8 mouse cellular contexts compared by ENCODE assay signal in the genomic region with DNA sequence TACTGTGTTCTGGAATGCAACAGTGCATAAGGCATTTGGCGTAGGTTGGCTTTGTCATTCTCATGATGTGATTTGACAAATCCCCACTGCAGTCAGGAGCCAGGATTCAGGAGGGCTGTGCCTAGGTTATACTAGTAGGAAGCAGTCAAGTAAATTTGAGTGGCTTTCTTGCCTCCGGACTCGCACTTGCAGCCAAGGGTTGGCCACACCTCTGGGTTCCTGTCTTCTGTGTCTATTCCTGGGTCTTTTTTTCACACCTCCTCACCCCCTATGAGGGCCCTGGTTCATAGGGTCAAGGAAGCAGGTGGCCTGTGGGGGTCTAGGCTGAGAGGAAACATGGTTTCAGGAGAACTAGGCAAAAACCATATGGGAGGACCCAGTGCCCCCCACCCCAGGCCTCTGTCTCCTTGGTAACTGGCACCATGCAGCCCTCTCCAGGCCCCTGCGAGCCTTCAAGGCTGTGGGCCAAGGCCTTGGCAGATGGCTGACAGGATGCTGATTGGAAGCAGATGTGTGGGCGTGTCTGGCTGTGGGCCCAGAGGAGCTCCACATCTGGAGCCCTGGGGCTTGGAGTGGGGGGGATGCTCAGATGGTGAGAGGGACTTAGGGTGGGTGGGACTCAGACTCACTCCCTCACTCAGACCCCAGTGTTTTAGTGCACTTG.
A peak's percentile ranks its signal among the peaks of the same experiment; 100 is the strongest.
DNase-seq lines count a peak whose midpoint lies in the region; ATAC-seq and TF ChIP-seq lines count a peak whose summit lies in the region.

No protein-coding gene starts in this region.

- no peak overlapping the region for H3K4me3 ChIP-seq in lung, embryonic 14.5 days (ENCODE audit: low read depth, low read length)
- H3K4me3 ChIP-seq in forebrain, embryonic 15.5 days, result no peak overlapping the region
- no peak overlapping the region for H3K4me3 ChIP-seq in midbrain, embryonic 16.5 days (ENCODE audit: low read depth, low read length)

- peak; percentile 91 for ATAC-seq in lung, embryonic 14.5 days (ENCODE audit: insufficient read depth)
- ATAC-seq in forebrain, embryonic 15.5 days (replicated peaks), result peak; percentile 85
- ATAC-seq in midbrain, embryonic 16.5 days, result peak; percentile 54; the same call in 1 of the 2 replicates
- ATAC-seq in erythroid progenitor cell, adult 5-6 weeks (replicated peaks; ENCODE audit: low FRiP score, poor library complexity, severe bottlenecking), result no peak

- H3K27me3 ChIP-seq in lung, embryonic 14.5 days (ENCODE audit: insufficient read depth, low read length), result no peaks in the 10 kb centered on the region
- no peaks in the 10 kb centered on the region for H3K27me3 ChIP-seq in forebrain, embryonic 15.5 days
- H3K27me3 ChIP-seq in midbrain, embryonic 16.5 days (ENCODE audit: control insufficient read depth, insufficient read depth, low read depth, low read length), result no peaks in the 10 kb centered on the region

- WGBS in lung, embryonic 14.5 days, result 28% methylated on average over 5 of the region's 5 CpGs
- 63% methylated on average over 5 of the region's 5 CpGs for WGBS in forebrain, embryonic 15.5 days
- 77% methylated on average over 5 of the region's 5 CpGs for WGBS in midbrain, embryonic 16.5 days

- no peak overlapping the region for H3K9ac ChIP-seq in lung, embryonic 14.5 days
- no peak overlapping the region for H3K9ac ChIP-seq in forebrain, embryonic 15.5 days (replicated peaks)
- no peak overlapping the region for H3K9ac ChIP-seq in midbrain, embryonic 16.5 days (ENCODE audit: low read depth, low read length)

- H3K36me3 ChIP-seq in lung, embryonic 14.5 days (ENCODE audit: insufficient read depth), result no peaks in the 10 kb centered on the region
- H3K36me3 ChIP-seq in forebrain, embryonic 15.5 days, result no peaks in the 10 kb centered on the region
- H3K36me3 ChIP-seq in midbrain, embryonic 16.5 days (ENCODE audit: control insufficient read depth, insufficient read depth, low read length), result no peaks in the 10 kb centered on the region

- peak overlapping the region; percentile 75; the same call in 1 of the 2 replicates for H3K27ac ChIP-seq in lung, embryonic 14.5 days (ENCODE audit: low read depth)
- H3K27ac ChIP-seq in forebrain, embryonic 15.5 days (replicated peaks), result no peak overlapping the region
- H3K27ac ChIP-seq in midbrain, embryonic 16.5 days (ENCODE audit: low read length), result no peak overlapping the region

- DNase-seq in lung, embryonic 14.5 days, result peak; percentile 96
- no peak for DNase-seq in lung, postnatal 25 days (ENCODE audit: low spot score)
- DNase-seq in heart, postnatal 25 days (ENCODE audit: low spot score), result peak; percentile 65
- peak; percentile 67 to 74 for DNase-seq in kidney, postnatal 36 days
- peak; percentile 64 for DNase-seq in yolk sac, embryonic 10.5 days (ENCODE audit: low spot score)

- H3K4me1 ChIP-seq in lung, embryonic 14.5 days (ENCODE audit: insufficient read depth), result peaks cover 32% of the 10 kb centered on the region
- peaks cover 9% of the 10 kb centered on the region for H3K4me1 ChIP-seq in forebrain, embryonic 15.5 days
- 0 out of 2 replicates have a peak, but pooled peaks cover 3% of the 10 kb centered on the region for H3K4me1 ChIP-seq in midbrain, embryonic 16.5 days (ENCODE audit: control insufficient read depth, insufficient read depth, low read length)

- no peak for TF ChIP-seq CTCF in lung, embryonic 14.5 days (IDR thresholded peaks at IDR 0.05; ENCODE audit: low read depth)

- intact Hi-C loops in heart, postnatal 25 days (cut with DNase I), result no loop called here

- no peaks in the 10 kb centered on the region for H3K9me3 ChIP-seq in lung, embryonic 14.5 days (ENCODE audit: low read depth, low read length)
- H3K9me3 ChIP-seq in forebrain, embryonic 15.5 days, result no peaks in the 10 kb centered on the region
- no peaks in the 10 kb centered on the region for H3K9me3 ChIP-seq in midbrain, embryonic 16.5 days (replicated peaks; ENCODE audit: control insufficient read depth, low read length, poor library complexity, severe bottlenecking)

- no peak overlapping the region; the same call in 1 of the 2 replicates for H3K4me2 ChIP-seq in lung, embryonic 14.5 days
- H3K4me2 ChIP-seq in forebrain, embryonic 15.5 days (replicated peaks), result no peak overlapping the region
- no peak overlapping the region for H3K4me2 ChIP-seq in midbrain, embryonic 16.5 days (ENCODE audit: low read length)
